Mouse (Mus musculus): ENCODE measurements at regions not wholly inside any gene's neighbourhood (a gene's known extent, or its start where the extent isn't known, plus 50 kb on each side); places are given as distances from the start of the nearest gene placed in this dataset.

DNA sequence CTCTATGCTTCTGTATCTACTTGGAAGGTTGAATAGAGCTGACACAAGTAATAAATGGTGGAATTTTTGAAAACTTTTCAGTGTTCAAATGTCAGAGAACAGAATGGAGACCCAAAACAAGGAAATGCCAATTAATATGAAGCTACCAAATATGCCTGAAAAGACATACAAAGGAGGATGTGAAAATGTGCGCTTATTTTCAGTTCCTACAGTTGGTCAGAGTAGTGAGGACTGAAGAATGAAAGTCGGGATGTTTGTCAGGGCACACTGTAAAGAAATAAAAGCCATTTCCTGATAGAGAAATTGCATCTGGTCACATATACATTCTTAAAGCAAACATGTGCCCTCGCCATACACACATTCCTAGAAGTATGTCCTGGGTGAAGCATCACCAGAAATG is 56.0 kb upstream of the Dkk2 start:
- no peak overlapping the region for H3K4me3 ChIP-seq (ENCODE audit: insufficient read depth, low read length)
- no peak for TF ChIP-seq POLR2A (IDR thresholded peaks at IDR 0.05; ENCODE audit: low read depth, low read length)
- no peak for TF ChIP-seq CTCF (IDR thresholded peaks at IDR 0.05; ENCODE audit: borderline replicate concordance, insufficient read depth, low read length)
- no peak overlapping the region for H3K27ac ChIP-seq (ENCODE audit: insufficient read depth, low read length)
- H3K4me1 ChIP-seq (ENCODE audit: control insufficient read depth, insufficient read depth, low read length), result no peaks in the 10 kb centered on the region

DNA sequence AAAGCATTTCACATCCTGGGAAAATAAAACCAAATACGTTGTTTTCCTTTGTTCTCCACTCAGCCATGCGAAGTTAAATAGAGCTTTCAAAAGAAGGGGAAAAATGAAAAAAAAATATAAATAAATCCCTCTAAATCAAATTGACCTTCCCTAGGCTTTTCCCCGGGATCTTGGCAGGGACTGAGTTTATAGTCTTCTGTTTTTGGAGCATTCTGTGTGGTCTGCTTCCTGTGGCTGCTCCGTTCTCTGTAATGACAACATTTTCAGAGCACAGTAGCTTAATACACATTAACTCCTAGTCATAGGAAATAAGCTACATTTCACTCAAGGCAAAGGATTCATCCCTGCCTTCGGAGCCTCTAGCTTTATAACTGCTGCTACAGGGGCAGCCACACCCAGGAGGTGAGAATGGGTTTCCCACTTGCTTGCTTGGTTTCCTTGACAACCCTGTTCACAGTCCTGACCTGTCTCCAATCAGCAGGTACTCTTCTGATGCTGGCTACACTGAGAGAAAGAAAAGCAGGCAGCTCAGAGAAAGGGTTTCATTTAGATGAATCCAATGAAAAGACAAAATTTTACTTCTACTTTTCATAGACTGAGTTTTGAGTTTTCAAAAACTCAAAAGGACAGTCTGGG is 51.9 kb upstream of the Dkk2 start:
- TF ChIP-seq CTCF (IDR thresholded peaks at IDR 0.05; ENCODE audit: borderline replicate concordance, insufficient read depth, low read length) (no peak), POLR2A (IDR thresholded peaks at IDR 0.05; ENCODE audit: low read depth, low read length) (no peak)
- no peak overlapping the region for H3K4me3 ChIP-seq (ENCODE audit: insufficient read depth, low read length)
- peaks cover 5% of the 10 kb centered on the region; the same call in 1 of the 2 replicates for H3K4me1 ChIP-seq (ENCODE audit: control insufficient read depth, insufficient read depth, low read length)
- no peak overlapping the region for H3K27ac ChIP-seq (ENCODE audit: insufficient read depth, low read length)

DNA sequence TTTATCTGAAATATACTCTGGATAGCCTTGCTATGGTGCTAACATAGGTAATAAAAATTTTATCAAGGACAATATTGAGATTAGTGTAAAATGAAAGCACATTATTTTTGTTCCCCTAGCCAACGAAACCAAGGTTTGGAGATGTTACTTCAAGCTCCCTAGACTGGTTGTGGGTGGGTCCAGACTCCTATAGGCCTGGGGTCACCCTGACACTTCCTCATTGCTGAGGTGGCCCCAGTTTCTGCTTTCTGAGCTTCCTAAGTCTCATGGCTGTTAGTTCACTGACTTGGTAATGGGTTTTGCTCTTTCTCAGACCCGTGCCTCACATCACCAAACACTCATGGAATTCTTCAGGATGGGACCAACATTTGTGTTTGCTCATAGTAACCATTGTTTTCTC is 49.9 kb upstream of the Dkk2 start:
- no peak overlapping the region for H3K27ac ChIP-seq (ENCODE audit: insufficient read depth, low read length)
- no peak overlapping the region for H3K4me3 ChIP-seq (ENCODE audit: insufficient read depth, low read length)
- peaks cover 5% of the 10 kb centered on the region; the same call in 1 of the 2 replicates for H3K4me1 ChIP-seq (ENCODE audit: control insufficient read depth, insufficient read depth, low read length)
- TF ChIP-seq POLR2A (IDR thresholded peaks at IDR 0.05; ENCODE audit: low read depth, low read length) (no peak), CTCF (IDR thresholded peaks at IDR 0.05; ENCODE audit: borderline replicate concordance, insufficient read depth, low read length) (no peak)

Measured in embryonic fibroblast, embryonic 13.5 days (primary cell).